8 mouse cellular contexts compared by ENCODE assay signal in genomic region chr13:117602181-117602580, GRCm38 (mm10). TPM values are rescaled to one million over a fixed set of nuclear protein-coding genes. Genes with fewer than 3 reads are reported as not detected.
DNase-seq lines count a peak whose midpoint lies in the region; ATAC-seq and TF ChIP-seq lines count a peak whose summit lies in the region.

TSS of gene Hcn1 (plus strand) at chr13:117602320.

- H3K27ac ChIP-seq in cortical plate, adult 2 months (ENCODE audit: insufficient read depth, low read length) = peak within 1 kb of the TSS; percentile 28; the same call in 1 of the 2 replicates
- no peak within 1 kb of the TSS for H3K27ac ChIP-seq in intestine, embryonic 14.5 days (ENCODE audit: low read depth)

- peak; percentile 20; the same call in 1 of the 2 replicates for TF ChIP-seq CTCF in cortical plate, adult 2 months (IDR thresholded peaks at IDR 0.05; ENCODE audit: extremely low read depth, insufficient read depth, low read length)

- H3K36me3 ChIP-seq in intestine, embryonic 14.5 days (ENCODE audit: control insufficient read depth, insufficient read depth, low read length) = no peaks in the 10 kb centered on the region

- DNase-seq in adrenal gland, adult 18-20 months (ENCODE audit: low spot score in 2 of 2) = peak; percentile 76 to 77
- peak; percentile 72 for DNase-seq in gastrocnemius, postnatal 10 days
- DNase-seq in intestine, embryonic 14.5 days (ENCODE audit: low spot score) = peak; percentile 86
- peak; percentile 70 to 85 for DNase-seq in left cerebral cortex, postnatal 14 days (ENCODE audit: low spot score in 2 of 2)
- DNase-seq in right cerebral cortex, postnatal 25 days = peak; percentile 89
- peak; percentile 26 for DNase-seq in yolk sac, embryonic 10.5 days (ENCODE audit: low spot score)

- intact Hi-C loops in left cerebral cortex, postnatal 14 days (cut with DNase I) = loop anchor here (2.0 to 5.0 kb wide), 3 partner anchors 195 to 749 kb away; no protein-coding TSS in a partner anchor

- 0 out of 2 replicates have a peak within 1 kb of the TSS, but pooled peaks have one; percentile 16 for H3K9ac ChIP-seq in intestine, embryonic 14.5 days (ENCODE audit: low read length)

- H3K27me3 ChIP-seq in intestine, embryonic 14.5 days (replicated peaks; ENCODE audit: control insufficient read depth, insufficient read depth, low read length) = peaks cover 22% of the 10 kb centered on the region

- no peaks in the 10 kb centered on the region for H3K9me3 ChIP-seq in intestine, embryonic 14.5 days (ENCODE audit: control insufficient read depth, low read length)

- peak within 1 kb of the TSS; percentile 99 for H3K4me3 ChIP-seq in cortical plate, adult 2 months (ENCODE audit: insufficient read depth, low read length)
- peak within 1 kb of the TSS; percentile 53 for H3K4me3 ChIP-seq in intestine, embryonic 14.5 days (ENCODE audit: low read depth, low read length)

- H3K4me2 ChIP-seq in intestine, embryonic 14.5 days (ENCODE audit: low read length) = peak within 1 kb of the TSS; percentile 94

- peak; percentile 93 for ATAC-seq in intestine, embryonic 14.5 days (replicated peaks; ENCODE audit: low FRiP score, low TSS enrichment, low read depth)
- ATAC-seq in megakaryocyte progenitor cell, adult 5-6 weeks (replicated peaks; ENCODE audit: poor library complexity) = peak; percentile 95

- WGBS in intestine, embryonic 14.5 days = under 1% methylated on average over 38 of the region's 45 CpGs

- H3K4me1 ChIP-seq in cortical plate, adult 2 months (ENCODE audit: control insufficient read depth, insufficient read depth, low read length) = no peaks in the 10 kb centered on the region; the same call in 1 of the 2 replicates
- peaks cover 5% of the 10 kb centered on the region; the same call in 1 of the 2 replicates for H3K4me1 ChIP-seq in intestine, embryonic 14.5 days (replicated peaks; ENCODE audit: control insufficient read depth, insufficient read depth, low read length)

- TF ChIP-seq POLR2A in cortical plate, adult 2 months (IDR thresholded peaks at IDR 0.05; ENCODE audit: extremely low read depth, insufficient read depth, low read length) = no peak

RNA-seq across cellular contexts. Expression of gene Hcn1, which starts in this region (rescaled TPM):
- total RNA-seq in adrenal gland, adult 18-20 months (2021) = under 1 TPM; 0.03 to 0.06 TPM
- 11.6 and 11.9 TPM in 2 replicates for polyA plus RNA-seq in cortical plate, adult 2 months (2012; rRNA removed)
- under 1 TPM; 0.19 to 0.25 TPM for total RNA-seq in gastrocnemius, postnatal 10 days (2021)
- polyA plus RNA-seq in intestine, embryonic 14.5 days (2014; fragmentation: Nextera tagmentation; extraction: Ambion mirVana) = 0.11 and 0.15 TPM in 2 replicates
- 10 to 100 TPM; 34.0 to 35.0 TPM for total RNA-seq in left cerebral cortex, postnatal 14 days (2021)
- not detected in 2 replicates for total RNA-seq in megakaryocyte progenitor cell, adult 5-6 weeks (2015)
- not detected in 2 replicates for total RNA-seq in megakaryocyte progenitor cell, adult 5-6 weeks (2017)

Comparison
In these comparisons a context has a peak if more than half of its experiments do, and no peak if none do; other contexts are left out.
1. RNA of gene Hcn1 (total RNA-seq): 34.0 to 35.0 TPM in left cerebral cortex, postnatal 14 days; 0.19 to 0.25 TPM in gastrocnemius, postnatal 10 days, 0.03 to 0.06 TPM in adrenal gland, adult 18-20 months and not detected in megakaryocyte progenitor cell, adult 5-6 weeks; every median in the first group is over 10 times any median in the second.
2. RNA of gene Hcn1 (polyA plus RNA-seq): 11.6 to 11.9 TPM in cortical plate, adult 2 months; 0.11 to 0.15 TPM in intestine, embryonic 14.5 days; every median in the first group is over 10 times any median in the second.
3. Peak in DNase-seq in adrenal gland, adult 18-20 months; RNA of the gene not detected or under 1 TPM.
4. Peak in DNase-seq in gastrocnemius, postnatal 10 days; RNA of the gene not detected or under 1 TPM.
5. Peak in DNase-seq, ATAC-seq, H3K4me3 ChIP-seq, H3K9ac ChIP-seq and H3K4me2 ChIP-seq in intestine, embryonic 14.5 days; RNA of the gene not detected or under 1 TPM.
6. Peak in ATAC-seq in megakaryocyte progenitor cell, adult 5-6 weeks; RNA of the gene not detected or under 1 TPM.
7. DNase-seq: peak in every context shown above with its lines; median percentile 89 in right cerebral cortex, postnatal 25 days; 86 in intestine, embryonic 14.5 days; 78 in left cerebral cortex, postnatal 14 days; 76 in adrenal gland, adult 18-20 months; 72 in gastrocnemius, postnatal 10 days; 26 in yolk sac, embryonic 10.5 days.